Mouse (Mus musculus) gastrocnemius, adult 2 months (tissue): ENCODE results near the gene M1ap. TPM values are rescaled to one million over a fixed set of nuclear protein-coding genes. Genes with fewer than 3 reads are reported as not detected.

Experiments
- DNase-seq: peaks from one replicate; pipeline ENCODE4 v3.0.0; 2022
- H3K27ac ChIP-seq: fragments of 200-600 bp; 2 replicates; pipeline ENCODE4 v1.8.1; 2022; ENCODE audit warnings: mild to moderate bottlenecking
- H3K4me3 ChIP-seq: fragments of 200-600 bp; 2 replicates; pipeline ENCODE4 v1.8.1; 2022; ENCODE audit warnings: mild to moderate bottlenecking, moderate library complexity
- CTCF ChIP-seq: fragments of 200-600 bp; IDR thresholded peaks from 2 replicates; pipeline ENCODE4 v1.8.1; 2022; ENCODE audit warnings: antibody characterized with exemption, mild to moderate bottlenecking, moderate library complexity
- intact Hi-C: fragments of 180-260 bp; cut with DNase I; formaldehyde crosslinking; loops from one replicate; pipeline ENCODE4 v1.15.1; 2025
- total RNA-seq, 2 experiments: library from RNA; stranded (reverse); gene quantifications; 2 replicates each; pipeline ENCODE4 v1.2.3; 2021

The M1ap gene
- total RNA-seq, 2 experiments from 2014 or later: 0.45 TPM; not detected in 1

GRCm38 (mm10) chr6:83003850-83004249, 57.1 kb downstream of the M1ap start:
- DNase-seq: no peak
- 0 out of 2 replicates have a peak overlapping the region, but pooled peaks have one; percentile 48 for H3K27ac ChIP-seq
- no peak overlapping the region for H3K4me3 ChIP-seq
- intact Hi-C loops: no loop called here
- TF ChIP-seq CTCF: no peak

GRCm38 (mm10) chr6:83004309-83004708, 57.6 kb downstream of the M1ap start:
- Histone ChIP-seq H3K27ac (peak overlapping the region; percentile 48), H3K4me3 (no peak overlapping the region; the same call in 1 of the 2 replicates)
- intact Hi-C loops: no loop called here
- TF ChIP-seq CTCF: no peak
- no peak for DNase-seq

GRCm38 (mm10) chr6:83004872-83005271, 58.2 kb downstream of the M1ap start:
- intact Hi-C loops: no loop called here
- Histone ChIP-seq H3K4me3 (no peak overlapping the region; the same call in 1 of the 2 replicates), H3K27ac (peak overlapping the region; percentile 48)
- no peak for TF ChIP-seq CTCF
- no peak for DNase-seq

- Histone ChIP-seq H3K27ac (peak overlapping the region; percentile 48), H3K4me3 (no peak overlapping the region)
- TF ChIP-seq CTCF: no peak
- intact Hi-C loops: no loop called here
- DNase-seq: no peak
Observed at GRCm38 (mm10) chr6:83005444-83006011, 58.8 kb downstream of the M1ap start.

- intact Hi-C loops: no loop called here
Observed at GRCm38 (mm10) chr6:83006114-83006513, 59.4 kb downstream of the M1ap start.

GRCm38 (mm10) chr6:83008659-83009058, 62.0 kb downstream of the M1ap start:
- H3K4me3 ChIP-seq: no peak overlapping the region
- no peak overlapping the region for H3K27ac ChIP-seq
- intact Hi-C loops: no loop called here
- TF ChIP-seq CTCF: no peak
- DNase-seq: no peak

More at GRCm38 (mm10) chr6:83006114-83006513, 59.4 kb downstream of the M1ap start:
- TF ChIP-seq CTCF: no peak
- peak overlapping the region; percentile 48 for H3K27ac ChIP-seq
- H3K4me3 ChIP-seq: no peak overlapping the region
- DNase-seq: no peak

GRCm38 (mm10) chr6:83010010-83010409, 63.3 kb downstream of the M1ap start:
- no peak for DNase-seq
- Histone ChIP-seq H3K27ac (no peak overlapping the region), H3K4me3 (no peak overlapping the region)
- TF ChIP-seq CTCF: no peak
- intact Hi-C loops: no loop called here

GRCm38 (mm10) chr6:83011255-83011654, 64.6 kb downstream of the M1ap start:
- TF ChIP-seq CTCF: no peak
- no peak overlapping the region for H3K27ac ChIP-seq
- H3K4me3 ChIP-seq: no peak overlapping the region
- intact Hi-C loops: no loop called here
- no peak for DNase-seq

GRCm38 (mm10) chr6:83011756-83012155, 65.1 kb downstream of the M1ap start:
- intact Hi-C loops: no loop called here
- H3K4me3 ChIP-seq: no peak overlapping the region
- no peak for DNase-seq
- no peak overlapping the region for H3K27ac ChIP-seq
- TF ChIP-seq CTCF: no peak

GRCm38 (mm10) chr6:83013444-83013843, 66.7 kb downstream of the M1ap start:
- TF ChIP-seq CTCF: no peak
- intact Hi-C loops: no loop called here
- no peak overlapping the region for H3K4me3 ChIP-seq
- H3K27ac ChIP-seq: peak overlapping the region; percentile 86
- DNase-seq: no peak

GRCm38 (mm10) chr6:83014482-83015466, 68.1 kb downstream of the M1ap start:
- no peak for TF ChIP-seq CTCF
- Histone ChIP-seq H3K4me3 (no peak overlapping the region), H3K27ac (peak overlapping the region; percentile 86)
- intact Hi-C loops: no loop called here
- no peak for DNase-seq

- DNase-seq: no peak
- TF ChIP-seq CTCF: no peak
- Histone ChIP-seq H3K4me3 (no peak overlapping the region), H3K27ac (peak overlapping the region; percentile 86)
- intact Hi-C loops: no loop called here
Observed at GRCm38 (mm10) chr6:83015749-83016148, 69.0 kb downstream of the M1ap start.

- no peak for TF ChIP-seq CTCF
- peak; percentile 77 for DNase-seq
- intact Hi-C loops: no loop called here
- H3K4me3 ChIP-seq: no peak overlapping the region
- H3K27ac ChIP-seq: peak overlapping the region; percentile 86
Observed at GRCm38 (mm10) chr6:83017190-83017589, 70.5 kb downstream of the M1ap start.
